Mouse (Mus musculus) cerebellum, adult 8-10 months (tissue): ENCODE results near the gene Tmem19.
A peak's percentile ranks its signal among the peaks of the same experiment; 100 is the strongest.

Experiments
- DNase-seq: peaks from one replicate; pipeline ENCODE4 v3.0.0; 2022

Tmem19 gene

GRCm38 (mm10) chr10:115361840-115362622, at the start of gene Tmem19:
Gene Tmem19 (minus strand): TSS chr10:115362501.
- peak; percentile 95 for DNase-seq

GRCm38 (mm10) chr10:115406393-115406792, 44.1 kb upstream of the Tmem19 start:
- DNase-seq, result peak; percentile 33

DNA sequence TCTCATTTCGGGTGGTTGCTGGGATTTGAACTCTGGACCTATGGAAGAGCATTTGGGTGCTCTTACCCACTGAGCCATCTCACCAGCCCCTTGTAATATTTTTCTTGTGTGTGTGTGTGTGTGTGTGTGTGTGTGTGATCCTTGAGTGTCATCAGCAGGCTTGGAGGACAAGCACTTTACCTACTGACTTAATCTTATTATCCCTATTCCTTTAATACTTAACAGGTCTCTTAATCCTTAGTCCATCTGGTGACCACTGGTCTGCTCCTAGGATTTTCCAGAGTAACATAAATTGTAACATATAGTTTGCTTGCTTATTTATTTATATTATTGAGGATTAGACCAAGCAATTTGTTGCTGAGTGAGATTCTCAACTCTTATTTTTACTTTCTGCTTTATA, 29.6 kb upstream of the Tmem19 start:
- no peak for DNase-seq

- no peak for DNase-seq
These were observed 28.8 kb upstream of the Tmem19 start for GRCm38 (mm10) chr10:115391076-115391475.

- no peak for DNase-seq
These were observed 25.6 kb upstream of the Tmem19 start for GRCm38 (mm10) chr10:115387891-115388290.

GRCm38 (mm10) chr10:115385018-115386002, 23.0 kb upstream of the Tmem19 start:
- DNase-seq, result peak; percentile 56

- DNase-seq, result peak; percentile 97
These were observed 22.1 kb upstream of the Tmem19 start, which contains the start of the genes Thap2 and Zfc3h1 for GRCm38 (mm10) chr10:115384221-115385017. Gene Thap2 (minus strand): TSS chr10:115384443. Gene Zfc3h1 (plus strand): TSS chr10:115384959.

DNA sequence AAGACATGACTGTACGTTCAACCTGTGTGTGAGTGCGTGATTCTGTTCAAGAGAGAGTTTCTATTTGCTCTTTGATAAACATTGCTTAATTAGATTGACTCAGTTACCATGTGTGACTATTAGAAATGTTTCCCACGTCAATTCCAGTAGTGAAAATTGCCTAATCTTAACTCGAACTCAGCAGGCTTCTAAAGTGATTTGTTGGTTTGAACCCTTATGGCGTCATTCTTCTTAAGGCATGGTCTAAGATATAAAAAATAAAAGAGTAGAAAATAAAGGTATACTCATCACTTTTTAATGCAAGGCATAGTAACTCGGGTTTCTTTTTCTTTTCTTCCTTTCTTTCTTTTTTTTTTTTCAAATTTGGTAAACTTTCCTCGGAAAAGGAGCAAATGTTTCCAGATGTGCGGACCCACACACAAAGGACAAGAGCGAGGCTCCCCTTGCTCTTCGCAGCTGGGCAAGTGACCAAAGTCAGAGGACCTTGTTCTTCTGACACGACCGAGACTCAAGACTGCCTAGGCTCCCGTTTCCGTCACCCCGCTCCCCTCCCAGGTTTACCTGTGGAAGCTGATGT, 21.4 kb upstream of the Tmem19 start:
- DNase-seq, result no peak

- DNase-seq, result no peak
These were observed 20.7 kb upstream of the Tmem19 start for GRCm38 (mm10) chr10:115382846-115383643.

- DNase-seq, result no peak
These were observed 19.3 kb upstream of the Tmem19 start for GRCm38 (mm10) chr10:115381506-115382084.

GRCm38 (mm10) chr10:115363151-115363550, 850 bp upstream of the Tmem19 start:
- DNase-seq, result no peak

DNA sequence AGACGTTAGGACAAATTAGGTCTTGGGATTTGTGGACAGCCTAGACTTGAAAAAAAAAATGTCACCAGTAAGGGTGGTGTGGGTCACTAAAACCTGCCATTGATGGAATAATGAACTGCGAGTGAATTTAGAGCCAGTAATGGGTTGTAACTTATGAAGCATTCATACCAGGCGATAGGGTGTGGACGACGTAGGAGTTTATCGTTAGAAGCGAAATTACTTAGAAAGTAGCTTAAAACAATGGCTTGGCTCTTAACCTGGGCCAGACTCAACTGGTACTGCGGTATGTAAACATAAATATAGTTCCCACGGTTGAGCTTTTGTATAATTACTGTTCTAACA, 293 bp upstream of the Tmem19 start:
- DNase-seq, result no peak

- no peak for DNase-seq
These were observed 3.2 kb downstream of the Tmem19 start for GRCm38 (mm10) chr10:115359066-115359465.

- DNase-seq, result no peak
These were observed 3.9 kb downstream of the Tmem19 start for GRCm38 (mm10) chr10:115358216-115358919.

- no peak for DNase-seq
These were observed 6.2 kb downstream of the Tmem19 start for GRCm38 (mm10) chr10:115356106-115356505.

- no peak for DNase-seq
These were observed 7.3 kb downstream of the Tmem19 start for GRCm38 (mm10) chr10:115355016-115355415.

GRCm38 (mm10) chr10:115354553-115354952, 7.7 kb downstream of the Tmem19 start:
- DNase-seq, result no peak

DNA sequence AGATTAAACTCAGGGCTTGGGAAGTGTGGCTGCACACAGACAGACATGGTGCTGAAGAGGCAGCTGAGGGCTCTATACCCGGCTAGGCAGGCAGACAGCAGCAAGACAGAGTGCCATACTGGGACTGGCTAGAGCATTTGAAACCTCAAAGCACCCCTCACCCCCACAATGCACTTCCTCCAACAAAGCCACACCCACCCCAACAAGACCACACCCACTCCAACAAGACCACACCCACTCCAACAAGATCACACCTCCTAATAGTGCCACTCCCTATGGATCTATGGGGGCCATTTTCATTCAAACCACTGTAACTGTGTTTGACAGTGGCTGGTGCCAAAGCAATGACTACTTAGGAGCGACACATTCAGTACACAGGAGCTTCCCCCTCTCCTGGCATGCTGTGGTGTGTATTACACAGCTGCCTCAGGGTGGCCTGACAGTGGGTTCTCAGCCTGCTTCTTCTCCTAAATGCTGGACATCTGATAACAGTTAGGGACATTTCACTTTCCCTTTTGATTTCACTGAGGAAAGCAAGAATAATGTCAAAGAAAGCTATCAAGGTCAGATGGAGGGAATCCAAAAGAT, 11.4 kb downstream of the Tmem19 start:
- no peak for DNase-seq

- no peak for DNase-seq
These were observed 12.8 kb downstream of the Tmem19 start for GRCm38 (mm10) chr10:115349509-115349908.

- no peak for DNase-seq
These were observed 13.3 kb downstream of the Tmem19 start for GRCm38 (mm10) chr10:115349029-115349428.
